Mouse (Mus musculus) neural tube, embryonic 14.5 days (tissue): ENCODE results near the gene Slamf1. TPM values are rescaled to one million over a fixed set of nuclear protein-coding genes. Genes with fewer than 3 reads are reported as not detected.
"Not testable (repeated sequence)": the region's sequence is repeated elsewhere in the genome, so short reads cannot be mapped to it uniquely, and the experiment has no call there.

ENCODE experiments used
- ATAC-seq: fragments of 200-750 bp; cut with Nextera tagmentation; 2 replicates; pipeline ENCODE4 v1.8.0; 2017; ENCODE audit warnings: low read depth, mild to moderate bottlenecking, moderate TSS enrichment, moderate library complexity
- H3K27ac ChIP-seq: fragments of 300-500 bp; sonication (generic); 2 replicates; pipeline ENCODE4 v1.5.1; 2014; ENCODE audit warnings: low read depth, mild to moderate bottlenecking, control low read depth, low read length, moderate library complexity, mixed read lengths
- H3K27me3 ChIP-seq: fragments of 300-500 bp; sonication (generic); 2 replicates; pipeline ENCODE4 v1.6.1; 2014; ENCODE audit warnings: low read length; ENCODE audit not compliant: control insufficient read depth, insufficient read depth
- H3K36me3 ChIP-seq: fragments of 300-500 bp; sonication (generic); 2 replicates; pipeline ENCODE4 v1.6.1; 2014; ENCODE audit warnings: low read length, mixed read lengths; ENCODE audit not compliant: control insufficient read depth, insufficient read depth
- H3K4me1 ChIP-seq: fragments of 300-500 bp; sonication (generic); 2 replicates; pipeline ENCODE4 v1.6.1; 2014; ENCODE audit warnings: low read length; ENCODE audit not compliant: control insufficient read depth, insufficient read depth
- H3K4me2 ChIP-seq: fragments of 300-500 bp; sonication (generic); 2 replicates; pipeline ENCODE4 v1.6.1; 2014; ENCODE audit warnings: mild to moderate bottlenecking, low read depth, low read length, control low read depth
- H3K4me3 ChIP-seq: fragments of 300-500 bp; sonication (generic); 2 replicates; pipeline ENCODE4 v1.5.1; 2014; ENCODE audit warnings: low read depth, low read length, control low read depth, mixed read lengths
- H3K9ac ChIP-seq: fragments of 300-500 bp; sonication (generic); replicated peaks from 2 replicates; pipeline ENCODE4 v1.6.1; 2014; ENCODE audit warnings: low read depth, mild to moderate bottlenecking, control low read depth, low read length, mixed read lengths
- H3K9me3 ChIP-seq: fragments of 300-500 bp; sonication (generic); 2 replicates; pipeline ENCODE4 v1.6.1; 2016; ENCODE audit warnings: low read length; ENCODE audit not compliant: control insufficient read depth
- WGBS: fragments of 180-500 bp; shearing (Covaris S2); extraction: QIAGEN DNeasy Blood & Tissue Kit; methylation state at CpG from one replicate; pipeline ENCODE4 v1.1.7; 2014; 5-methylcytosine and 5-hydroxymethylcytosine counted together
- polyA plus RNA-seq: library from polyadenylated mRNA; unstranded; fragments of >200 nt; fragmentation: Nextera tagmentation; extraction: Ambion mirVana; gene quantifications from 2 replicates; pipeline ENCODE4 v1.2.1, GENCODE M21; 2014

Gene Slamf1
- polyA plus RNA-seq, 1 experiment from 2014 or later = 0.09 TPM

DNA sequence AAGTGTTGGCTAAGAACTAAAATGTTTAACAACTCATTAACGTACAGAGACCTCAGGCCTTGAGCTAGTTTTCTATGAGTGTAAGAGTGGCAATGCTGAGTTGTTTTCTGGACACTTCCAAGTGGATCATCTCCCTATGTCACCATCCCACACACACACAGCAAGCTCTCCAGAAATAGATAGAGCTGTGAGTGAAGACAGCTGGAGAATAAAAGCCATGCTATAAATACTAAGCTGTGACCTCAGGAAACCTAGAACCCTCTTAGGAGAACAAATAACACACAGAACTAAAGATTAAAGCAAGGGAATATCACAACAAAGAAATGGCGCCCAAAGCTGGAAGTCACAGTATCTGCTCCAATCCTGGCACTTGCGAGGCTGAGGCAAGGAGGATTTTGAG, 24.6 kb downstream of the Slamf1 start:
- WGBS = 93% methylated on average over 3 of the region's 3 CpGs
- Histone ChIP-seq H3K4me1 (no peaks in the 10 kb centered on the region), H3K36me3 (no peaks in the 10 kb centered on the region), H3K4me2 (no peak overlapping the region), H3K9ac (no peak overlapping the region), H3K9me3 (no peaks in the 10 kb centered on the region), H3K4me3 (no peak overlapping the region), H3K27me3 (no peaks in the 10 kb centered on the region), H3K27ac (no peak overlapping the region)
- no peak for ATAC-seq

DNA sequence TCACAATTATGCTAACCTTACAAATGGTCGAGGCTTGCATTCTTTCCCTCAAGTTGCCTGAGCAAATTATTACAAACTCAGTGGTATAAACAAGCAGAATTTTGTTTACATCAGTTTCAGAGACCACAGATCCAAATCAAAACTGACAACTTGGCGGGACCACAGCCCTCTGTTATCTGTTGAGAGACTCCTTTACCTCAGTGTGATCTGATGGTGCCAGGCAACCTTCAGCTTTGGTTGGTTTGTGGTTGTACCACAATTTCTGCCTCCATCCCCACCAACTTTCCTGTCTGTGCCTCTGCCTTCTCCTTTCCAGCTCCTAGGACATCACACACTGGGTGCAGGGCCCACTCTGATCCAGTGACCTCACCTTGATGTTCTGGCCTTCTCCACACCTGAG, 29.3 kb downstream of the Slamf1 start:
- no peak overlapping the region for H3K4me2 ChIP-seq
- no peak overlapping the region for H3K9ac ChIP-seq
- no peaks in the 10 kb centered on the region for H3K4me1 ChIP-seq
- WGBS = 85% methylated on average over 2 of the region's 2 CpGs
- no peaks in the 10 kb centered on the region for H3K36me3 ChIP-seq
- no peak for ATAC-seq
- H3K27me3 ChIP-seq = no peaks in the 10 kb centered on the region
- H3K27ac ChIP-seq = no peak overlapping the region
- no peak overlapping the region for H3K4me3 ChIP-seq
- H3K9me3 ChIP-seq = no peaks in the 10 kb centered on the region

DNA sequence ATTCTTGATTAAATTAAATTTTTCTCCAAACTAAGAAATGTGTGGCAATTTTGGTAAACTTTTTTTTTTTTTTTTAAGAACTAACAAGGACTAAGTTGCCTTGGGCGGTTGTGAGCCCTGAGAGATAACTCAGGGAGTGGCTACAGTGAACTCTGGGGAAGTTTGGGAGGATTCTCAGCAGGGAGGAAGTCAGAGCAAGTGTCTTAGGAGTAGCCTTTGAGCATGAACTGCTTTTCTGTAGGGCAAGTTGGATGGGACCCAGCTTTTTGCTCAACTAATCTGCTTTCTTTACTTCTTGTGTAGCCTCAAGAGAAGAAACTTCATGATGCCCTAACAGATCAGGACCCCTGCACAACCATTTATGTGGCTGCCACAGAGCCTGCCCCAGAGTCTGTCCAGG, 30.9 kb downstream of the Slamf1 start:
- 73% methylated on average over 1 of the region's 1 CpGs for WGBS
- Histone ChIP-seq H3K4me2 (no peak overlapping the region), H3K4me1 (no peaks in the 10 kb centered on the region), H3K36me3 (no peaks in the 10 kb centered on the region), H3K4me3 (no peak overlapping the region), H3K9me3 (no peaks in the 10 kb centered on the region), H3K27ac (no peak overlapping the region), H3K27me3 (no peaks in the 10 kb centered on the region), H3K9ac (no peak overlapping the region)
- no peak for ATAC-seq

DNA sequence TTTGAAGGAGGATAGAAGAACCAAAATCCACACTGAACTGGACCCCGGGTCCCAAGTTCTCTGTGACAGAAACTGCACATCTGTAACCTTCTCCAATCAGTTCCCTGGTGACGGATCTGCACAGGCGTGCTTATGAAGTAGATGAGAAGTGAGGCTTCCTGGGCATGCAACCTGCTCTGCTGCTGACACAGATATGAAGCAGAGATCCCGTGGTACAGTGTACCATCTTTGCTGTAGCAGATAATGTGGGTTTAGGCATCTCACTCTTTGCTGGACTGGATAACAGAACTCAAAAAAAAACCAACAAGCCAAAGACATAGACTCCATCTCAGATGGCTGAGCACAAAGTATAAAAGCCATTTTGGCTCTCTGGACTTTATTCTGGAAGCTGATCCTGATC, 32.7 kb downstream of the Slamf1 start:
- ATAC-seq = no peak
- 93% methylated on average over 4 of the region's 4 CpGs for WGBS
- H3K4me3 ChIP-seq = no peak overlapping the region
- no peaks in the 10 kb centered on the region for H3K9me3 ChIP-seq
- H3K4me1 ChIP-seq = no peaks in the 10 kb centered on the region
- no peak overlapping the region for H3K4me2 ChIP-seq
- no peaks in the 10 kb centered on the region for H3K36me3 ChIP-seq
- H3K9ac ChIP-seq = no peak overlapping the region
- H3K27ac ChIP-seq = no peak overlapping the region
- no peaks in the 10 kb centered on the region for H3K27me3 ChIP-seq

DNA sequence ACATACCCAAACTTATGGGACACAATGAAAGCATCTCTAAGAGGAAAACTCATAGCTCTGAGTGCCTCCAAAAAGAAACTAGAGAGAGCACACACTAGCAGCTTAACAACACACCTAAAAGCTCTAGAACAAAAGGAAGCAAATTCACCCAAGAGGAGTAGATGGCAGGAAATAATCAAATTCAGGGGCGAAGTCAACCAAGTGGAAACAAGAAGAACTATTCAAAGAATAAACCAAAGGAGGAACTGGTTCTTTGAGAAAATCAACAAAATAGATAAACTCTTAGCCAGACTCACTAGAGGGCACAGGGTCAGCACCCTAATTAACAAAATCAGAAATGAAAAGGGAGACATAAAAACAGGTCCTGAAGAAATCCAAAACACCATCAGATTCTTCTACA, 44.1 kb downstream of the Slamf1 start:
- H3K27ac ChIP-seq, ATAC-seq, H3K4me1 ChIP-seq, H3K9me3 ChIP-seq, H3K36me3 ChIP-seq, H3K4me3 ChIP-seq, H3K27me3 ChIP-seq, H3K4me2 ChIP-seq, H3K9ac ChIP-seq: not testable (repeated sequence)
- WGBS = 81% methylated on average over 1 of the region's 1 CpGs

DNA sequence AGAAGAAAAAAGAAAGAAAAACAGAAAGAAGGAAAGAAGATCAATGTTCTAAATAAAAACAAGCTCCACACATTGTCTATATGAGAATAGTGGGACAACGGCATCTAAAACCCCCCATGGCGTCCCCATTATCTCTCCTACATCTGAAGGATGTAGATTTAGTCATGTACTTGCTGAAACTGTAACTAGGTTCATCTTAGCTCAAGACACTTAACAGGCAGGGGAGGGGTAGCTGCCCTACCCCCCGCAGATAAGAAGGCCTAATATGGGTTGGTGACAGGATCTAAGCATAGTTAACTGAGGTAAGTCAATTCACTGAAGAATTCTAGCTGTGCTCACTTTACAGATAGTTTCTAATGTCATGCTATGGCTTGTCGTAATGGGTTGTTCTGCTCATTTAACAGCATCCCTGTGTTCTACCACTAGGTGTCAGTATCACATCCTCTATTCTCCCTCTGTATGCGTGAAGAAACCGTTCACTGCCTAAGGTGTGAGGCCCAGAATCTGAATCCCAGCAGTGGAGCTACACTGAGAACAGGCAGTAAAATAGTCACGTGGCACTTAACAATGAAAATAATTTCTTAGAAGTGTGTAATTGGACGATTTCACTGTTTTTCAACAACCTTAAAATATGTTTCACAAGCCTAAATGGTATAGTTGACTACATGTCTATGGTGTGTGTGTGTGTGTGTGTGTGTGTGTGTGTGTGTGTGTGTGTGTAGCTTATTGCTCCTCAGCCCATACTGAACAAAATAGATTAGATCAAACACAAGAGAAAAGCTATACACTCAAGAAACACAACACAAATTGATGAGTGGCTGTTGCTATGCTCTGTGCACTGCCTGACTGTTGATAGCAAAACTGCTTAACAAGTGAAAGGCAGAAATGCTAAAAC, 48.9 kb downstream of the Slamf1 start:
- Histone ChIP-seq H3K4me3 (no peak overlapping the region), H3K4me1 (no peaks in the 10 kb centered on the region), H3K27ac (no peak overlapping the region), H3K27me3 (no peaks in the 10 kb centered on the region), H3K36me3 (no peaks in the 10 kb centered on the region), H3K9me3 (no peaks in the 10 kb centered on the region), H3K4me2 (no peak overlapping the region), H3K9ac (no peak overlapping the region)
- ATAC-seq = peak; percentile 99
- WGBS = 13% methylated on average over 8 of the region's 8 CpGs

DNA sequence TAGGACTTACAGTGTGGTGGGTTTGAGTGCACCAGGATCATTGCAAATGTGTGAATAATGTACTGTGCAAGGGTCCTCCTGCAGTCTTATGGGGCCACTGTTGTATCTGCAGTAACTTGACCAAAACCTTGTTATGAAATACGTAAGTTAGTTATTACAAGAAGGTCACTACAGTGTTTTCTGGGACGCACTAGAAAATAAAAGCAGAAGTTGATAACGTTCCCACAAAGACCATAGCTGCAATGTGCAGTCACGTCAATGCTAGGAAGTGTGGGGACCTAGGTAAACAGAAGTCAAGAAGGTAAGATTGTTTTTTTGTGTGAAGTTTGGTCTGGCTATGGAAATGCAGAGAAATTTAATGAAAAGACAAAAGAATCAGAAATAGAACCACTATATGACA, 50.1 kb downstream of the Slamf1 start:
- no peak for ATAC-seq
- H3K4me2 ChIP-seq = no peak overlapping the region
- H3K36me3 ChIP-seq = no peaks in the 10 kb centered on the region
- no peak overlapping the region for H3K4me3 ChIP-seq
- no peaks in the 10 kb centered on the region for H3K4me1 ChIP-seq
- no peak overlapping the region for H3K27ac ChIP-seq
- no peaks in the 10 kb centered on the region for H3K27me3 ChIP-seq
- 90% methylated on average over 4 of the region's 4 CpGs for WGBS
- H3K9ac ChIP-seq = no peak overlapping the region
- no peaks in the 10 kb centered on the region for H3K9me3 ChIP-seq

DNA sequence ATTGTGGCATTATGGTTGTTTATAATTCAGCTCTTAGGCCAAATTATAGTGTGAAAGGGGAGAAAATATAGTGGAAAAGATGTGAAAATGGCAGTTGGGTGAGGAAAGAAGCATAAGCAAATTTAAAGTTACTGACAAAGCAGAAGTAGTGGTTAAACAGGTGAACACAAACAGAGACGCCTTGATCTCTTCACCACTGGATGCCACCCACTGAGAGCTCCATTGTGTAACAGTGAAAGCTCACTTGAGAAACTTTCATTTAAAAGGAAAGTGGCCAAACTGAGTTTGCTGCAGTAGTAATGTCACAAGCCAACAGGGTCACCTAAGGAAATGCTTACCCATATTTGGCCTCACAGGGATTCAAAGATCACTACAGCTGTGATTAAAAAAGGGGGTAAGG, 54.4 kb downstream of the Slamf1 start:
- no peak overlapping the region for H3K4me2 ChIP-seq
- no peaks in the 10 kb centered on the region for H3K27me3 ChIP-seq
- no peak overlapping the region for H3K9ac ChIP-seq
- no peaks in the 10 kb centered on the region for H3K36me3 ChIP-seq
- ATAC-seq = no peak
- H3K4me1 ChIP-seq = no peaks in the 10 kb centered on the region
- 13% methylated on average over 1 of the region's 1 CpGs for WGBS
- no peak overlapping the region for H3K27ac ChIP-seq
- H3K9me3 ChIP-seq = no peaks in the 10 kb centered on the region
- no peak overlapping the region for H3K4me3 ChIP-seq

DNA sequence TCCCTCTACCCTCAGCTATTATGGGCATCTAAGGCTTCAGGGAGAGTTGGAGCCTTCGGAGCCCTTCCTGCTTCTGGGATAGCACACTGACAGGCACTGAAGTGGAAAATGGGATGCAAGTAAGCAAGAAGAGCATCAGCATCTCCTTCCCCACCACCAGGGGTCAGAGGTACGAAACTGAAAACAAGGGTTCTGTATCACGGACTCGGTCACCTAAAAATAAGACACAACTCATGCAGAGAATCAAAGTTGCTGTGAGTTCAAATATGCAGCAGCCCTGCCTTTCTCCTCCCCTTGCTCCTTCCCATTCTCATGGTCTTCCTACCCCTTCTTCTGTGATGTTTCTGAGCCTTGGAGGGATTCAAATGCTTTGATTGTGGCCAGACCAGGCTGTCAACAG, 58.5 kb downstream of the Slamf1 start:
- no peak for ATAC-seq
- no peak overlapping the region for H3K27ac ChIP-seq
- no peaks in the 10 kb centered on the region for H3K9me3 ChIP-seq
- no peak overlapping the region for H3K4me3 ChIP-seq
- no peaks in the 10 kb centered on the region for H3K27me3 ChIP-seq
- no peaks in the 10 kb centered on the region for H3K36me3 ChIP-seq
- H3K9ac ChIP-seq = no peak overlapping the region
- H3K4me2 ChIP-seq = no peak overlapping the region
- WGBS = 36% methylated on average over 4 of the region's 4 CpGs
- no peaks in the 10 kb centered on the region for H3K4me1 ChIP-seq
